Mouse (Mus musculus) liver, postnatal 0 days (tissue): Measurements from ENCODE around the gene Myh9. TPM values are rescaled to one million over a fixed set of nuclear protein-coding genes. Genes with fewer than 3 reads are reported as not detected.

Experiments
- ATAC-seq: fragments of 200-750 bp; cut with Nextera tagmentation; 2 replicates; pipeline ENCODE4 v1.8.0; 2017; ENCODE audit warnings: mild to moderate bottlenecking, moderate library complexity
- DNase-seq: peaks from one replicate; pipeline ENCODE4 v3.0.0-alpha.2; 2016
- H3K27ac ChIP-seq: fragments of 300-500 bp; sonication (generic); 2 replicates; pipeline ENCODE4 v1.5.1; 2014; ENCODE audit warnings: antibody characterized with exemption, moderate library complexity, mild to moderate bottlenecking, low read depth
- H3K27me3 ChIP-seq: fragments of 300-500 bp; sonication (generic); 2 replicates; pipeline ENCODE4 v1.6.1; 2014; ENCODE audit warnings: low read length, control low read depth, mixed read lengths; ENCODE audit not compliant: insufficient read depth
- H3K36me3 ChIP-seq: fragments of 300-500 bp; sonication (generic); replicated peaks from 2 replicates; pipeline ENCODE4 v1.6.1; 2014; ENCODE audit warnings: mild to moderate bottlenecking, control low read depth, low read length, moderate library complexity, mixed read lengths; ENCODE audit not compliant: insufficient read depth
- H3K4me1 ChIP-seq: fragments of 300-500 bp; sonication (generic); 2 replicates; pipeline ENCODE4 v1.6.1; 2014; ENCODE audit warnings: antibody characterized with exemption, mild to moderate bottlenecking, control low read depth; ENCODE audit not compliant: insufficient read depth
- H3K4me2 ChIP-seq: fragments of 300-500 bp; sonication (generic); 2 replicates; pipeline ENCODE4 v1.6.1; 2014; ENCODE audit warnings: low read depth, mild to moderate bottlenecking, low read length, moderate library complexity, mixed read lengths
- H3K4me3 ChIP-seq: fragments of 300-500 bp; sonication (generic); 2 replicates; pipeline ENCODE4 v1.5.1; 2014; ENCODE audit warnings: low read depth, low read length
- H3K9ac ChIP-seq: fragments of 300-500 bp; sonication (generic); replicated peaks from 2 replicates; pipeline ENCODE4 v1.6.1; 2014; ENCODE audit warnings: mild to moderate bottlenecking, moderate library complexity
- H3K9me3 ChIP-seq: fragments of 300-500 bp; sonication (generic); 2 replicates; pipeline ENCODE4 v1.6.1; 2016; ENCODE audit warnings: mild to moderate bottlenecking, control low read depth, low read length, mixed read lengths
- CTCF ChIP-seq: sonication (generic); IDR thresholded peaks from 2 replicates; pipeline ENCODE4 v1.5.1; 2016; ENCODE audit warnings: antibody characterized with exemption, low read depth
- EP300 ChIP-seq: IDR thresholded peaks from 2 replicates; pipeline ENCODE4 v1.6.1; 2016; ENCODE audit warnings: antibody characterized with exemption, low read depth, mild to moderate bottlenecking
- WGBS: fragments of 180-500 bp; shearing (Covaris S2); extraction: QIAGEN DNeasy Blood & Tissue Kit; methylation state at CpG from one replicate; pipeline ENCODE4 v1.1.7; 2014; ENCODE audit not compliant: insufficient replicate concordance; 5-methylcytosine and 5-hydroxymethylcytosine counted together
- polyA plus RNA-seq: library from polyadenylated mRNA; unstranded; fragments of >200 nt; fragmentation: Nextera tagmentation; extraction: Ambion mirVana; gene quantifications from 2 replicates; pipeline ENCODE4 v1.2.1, GENCODE M21; 2015

Myh9 gene
- polyA plus RNA-seq, 1 experiment from 2014 or later: 22.4 TPM

DNA sequence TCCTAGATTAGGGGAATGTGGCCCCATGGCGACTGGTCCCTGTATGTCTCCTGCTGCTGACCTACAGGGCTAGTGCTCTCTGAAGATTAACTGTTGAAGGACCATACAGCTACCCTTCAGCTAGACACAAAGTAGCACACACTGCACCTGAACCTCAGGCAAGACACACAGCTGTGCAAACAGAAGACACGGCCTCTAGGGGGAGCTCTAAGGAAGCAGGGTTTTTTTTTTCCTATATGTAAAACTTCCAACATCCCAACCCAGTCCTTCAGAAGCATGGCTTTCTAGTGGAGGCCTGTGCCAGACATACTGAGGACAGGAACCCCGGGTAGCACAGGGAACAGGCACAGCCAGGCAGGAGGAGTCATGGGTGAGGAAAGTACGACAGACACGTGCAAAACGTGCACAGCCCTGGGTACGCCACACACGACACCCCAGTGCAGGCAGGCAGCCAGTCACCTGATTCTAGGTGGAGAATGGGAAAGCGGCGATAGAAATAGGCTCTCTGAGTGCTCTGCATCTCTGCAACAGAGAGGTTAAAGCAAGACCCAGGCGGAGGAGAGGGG is 59.4 kb downstream of the Myh9 start:
- Histone ChIP-seq H3K9ac (no peak overlapping the region), H3K9me3 (no peaks in the 10 kb centered on the region), H3K27ac (no peak overlapping the region), H3K27me3 (no peaks in the 10 kb centered on the region), H3K4me1 (no peaks in the 10 kb centered on the region), H3K36me3 (peaks cover 98% of the 10 kb centered on the region), H3K4me2 (no peak overlapping the region), H3K4me3 (no peak overlapping the region)
- 81% methylated on average over 11 of the region's 11 CpGs for WGBS
- peak; percentile 74 for TF ChIP-seq CTCF
- no peak for TF ChIP-seq EP300
- no peak for ATAC-seq
- DNase-seq: peak; percentile 51

DNA sequence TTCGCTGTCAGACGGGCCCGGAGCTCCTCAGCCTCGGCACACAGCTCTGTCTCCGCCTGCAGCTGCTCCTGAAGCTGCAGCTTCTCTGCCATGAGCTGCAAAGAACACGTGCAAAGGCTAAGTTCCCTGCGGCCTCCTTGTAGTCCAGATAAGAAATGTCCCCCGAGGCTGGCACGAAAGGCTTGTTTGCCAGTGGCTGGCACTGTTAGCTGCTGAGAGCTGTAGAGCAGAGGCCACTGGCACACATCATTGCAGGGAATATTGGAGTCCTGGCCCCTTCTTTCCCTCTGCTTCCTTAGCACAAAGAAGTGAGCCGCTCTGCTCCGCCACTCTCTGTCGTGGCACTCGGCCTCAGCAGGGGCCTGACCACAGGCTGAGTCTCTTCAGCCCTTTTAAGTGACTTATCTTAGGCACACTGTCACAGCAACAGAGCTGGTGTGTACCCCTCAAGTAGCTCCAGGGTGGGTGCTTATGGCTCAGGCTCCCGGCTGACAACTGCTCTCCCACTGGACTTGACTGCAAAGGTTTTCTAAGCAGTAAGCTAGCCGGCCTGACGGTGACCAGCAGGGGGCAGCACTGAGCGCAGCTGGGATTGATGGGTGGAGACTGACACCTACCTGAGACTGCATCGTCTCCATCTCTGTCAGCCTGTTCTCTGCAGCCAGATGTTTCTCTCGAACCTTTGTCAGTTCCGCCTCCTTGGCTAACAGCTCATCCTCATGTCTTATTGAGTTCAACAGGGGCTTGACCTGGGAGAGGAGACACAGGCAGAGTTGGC is 66.6 kb downstream of the Myh9 start:
- WGBS: 59% methylated on average over 20 of the region's 20 CpGs
- DNase-seq (peak; percentile 91), ATAC-seq (no peak)
- Histone ChIP-seq H3K9ac (no peak overlapping the region), H3K36me3 (peaks cover 97% of the 10 kb centered on the region), H3K4me3 (no peak overlapping the region), H3K9me3 (no peaks in the 10 kb centered on the region), H3K27ac (no peak overlapping the region), H3K4me2 (no peak overlapping the region), H3K27me3 (no peaks in the 10 kb centered on the region), H3K4me1 (peaks cover 14% of the 10 kb centered on the region)
- TF ChIP-seq EP300 (no peak), CTCF (peak; percentile 100)

DNA sequence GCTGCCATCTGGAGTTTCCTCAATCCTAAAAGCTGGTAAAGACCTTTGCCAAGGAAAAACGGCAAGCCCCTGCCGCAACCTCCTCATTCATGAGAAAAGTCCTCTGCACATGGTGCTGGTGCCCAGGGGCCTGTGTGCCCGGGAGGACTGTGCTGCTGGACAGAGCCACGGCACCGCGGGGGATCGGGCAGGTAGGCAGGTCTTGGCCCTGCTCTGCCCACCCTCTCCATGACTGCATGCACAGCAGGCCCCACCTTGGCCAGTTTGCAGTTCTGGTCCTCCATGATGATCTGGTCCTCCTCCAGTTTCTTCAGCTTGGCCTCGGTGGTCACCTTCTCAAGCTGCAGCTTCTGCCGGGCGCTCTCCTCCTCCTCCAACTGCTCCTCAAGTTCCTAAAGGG is 67.7 kb downstream of the Myh9 start:
- TF ChIP-seq CTCF (no peak), EP300 (no peak)
- Histone ChIP-seq H3K9me3 (no peaks in the 10 kb centered on the region), H3K36me3 (peaks cover 97% of the 10 kb centered on the region), H3K4me3 (no peak overlapping the region), H3K9ac (no peak overlapping the region), H3K27ac (peak overlapping the region; percentile 23; the same call in 1 of the 2 replicates), H3K4me2 (no peak overlapping the region), H3K27me3 (no peaks in the 10 kb centered on the region), H3K4me1 (peaks cover 14% of the 10 kb centered on the region)
- no peak for ATAC-seq
- no peak for DNase-seq
- 96% methylated on average over 10 of the region's 10 CpGs for WGBS

DNA sequence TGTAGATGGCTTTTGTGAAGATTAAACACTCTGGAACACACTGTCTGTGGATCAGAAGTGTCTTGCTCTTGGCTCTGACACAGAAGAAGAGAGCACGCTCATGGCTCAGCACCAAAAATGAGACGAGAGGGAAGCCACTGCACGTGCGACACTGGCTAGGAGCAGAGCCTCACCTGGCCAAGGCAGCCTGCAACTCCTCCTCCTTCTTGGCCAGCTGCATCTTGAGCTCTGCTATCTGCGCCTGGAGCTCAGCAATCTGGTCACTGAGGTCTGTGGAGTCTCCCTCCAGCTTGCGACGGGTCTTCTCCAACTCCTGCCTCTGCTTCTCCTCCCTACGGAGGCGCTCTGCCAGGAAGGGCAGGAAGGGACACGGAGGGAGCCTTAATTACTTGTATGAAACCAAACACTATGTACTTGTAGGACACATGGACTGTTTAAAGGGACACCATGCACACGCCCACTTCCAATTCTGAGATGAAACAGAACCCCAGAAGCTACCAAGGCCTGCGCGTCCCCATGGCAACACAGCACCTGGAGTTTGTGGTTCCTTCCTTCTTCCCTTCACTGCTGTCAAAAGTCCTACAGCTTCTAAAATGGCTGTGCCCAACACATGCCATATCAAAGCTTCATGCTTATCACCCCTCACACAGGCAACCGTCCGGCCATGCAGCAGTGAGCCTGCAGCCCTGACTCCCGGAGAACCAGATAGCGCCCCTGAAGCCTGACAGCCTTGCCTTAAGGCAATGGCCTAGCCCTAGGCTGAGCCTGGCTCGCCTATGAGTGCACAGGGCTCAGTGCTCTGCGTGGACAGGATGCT is 68.7 kb downstream of the Myh9 start:
- Histone ChIP-seq H3K4me3 (no peak overlapping the region), H3K27ac (peak overlapping the region; percentile 23; the same call in 1 of the 2 replicates), H3K9me3 (no peaks in the 10 kb centered on the region), H3K9ac (no peak overlapping the region; the same call in 1 of the 2 replicates), H3K36me3 (peaks cover 98% of the 10 kb centered on the region), H3K4me1 (peaks cover 14% of the 10 kb centered on the region), H3K4me2 (no peak overlapping the region), H3K27me3 (no peaks in the 10 kb centered on the region)
- ATAC-seq (peak; percentile 89), DNase-seq (peak; percentile 63)
- peak; percentile 94 for TF ChIP-seq EP300
- no peak for TF ChIP-seq CTCF
- 60% methylated on average over 19 of the region's 19 CpGs for WGBS

DNA sequence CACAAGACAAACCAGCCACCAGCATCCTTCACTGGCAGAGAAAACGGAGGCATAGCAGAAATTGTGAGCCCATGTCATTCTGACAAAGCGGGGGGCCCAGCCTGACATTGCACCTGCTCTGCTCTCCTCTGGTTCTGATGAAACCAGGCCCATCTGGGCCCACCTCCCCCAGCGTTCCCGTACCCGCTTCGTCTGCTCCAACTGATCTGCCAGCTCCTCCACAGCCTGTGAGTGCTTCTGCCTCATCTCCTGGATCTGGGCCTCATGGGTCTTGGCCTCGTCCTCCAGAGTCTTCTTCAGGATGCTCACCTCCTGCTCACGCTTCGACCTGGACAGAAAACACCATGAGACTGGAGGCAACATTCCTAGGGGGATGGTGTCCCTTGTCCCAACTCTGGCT is 71.0 kb downstream of the Myh9 start:
- TF ChIP-seq CTCF (no peak), EP300 (no peak)
- Histone ChIP-seq H3K4me2 (no peak overlapping the region), H3K4me1 (peaks cover 14% of the 10 kb centered on the region), H3K9ac (no peak overlapping the region), H3K9me3 (no peaks in the 10 kb centered on the region), H3K36me3 (peaks cover 98% of the 10 kb centered on the region), H3K27me3 (no peaks in the 10 kb centered on the region), H3K27ac (no peak overlapping the region), H3K4me3 (no peak overlapping the region)
- WGBS: 94% methylated on average over 9 of the region's 9 CpGs
- DNase-seq (no peak), ATAC-seq (no peak)

DNA sequence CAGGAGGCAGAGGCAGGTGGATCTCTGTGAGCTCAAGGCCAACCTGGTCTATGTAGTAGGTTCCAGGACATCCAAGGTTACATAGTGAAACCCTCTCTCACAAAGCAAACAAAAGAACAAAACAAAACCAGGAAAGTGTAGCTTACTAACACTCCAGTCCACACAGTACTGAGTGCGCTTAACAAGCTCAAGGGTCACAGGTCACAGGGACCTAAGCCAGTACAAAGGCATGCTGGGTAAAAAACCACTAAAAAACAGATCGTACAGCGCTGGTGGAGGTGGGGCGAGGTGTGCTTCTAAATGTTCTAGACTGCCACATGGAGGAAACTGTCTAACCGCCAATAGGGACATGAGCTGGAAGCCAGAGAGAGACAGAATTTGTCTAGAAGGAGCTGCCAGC is 71.6 kb downstream of the Myh9 start:
- Histone ChIP-seq H3K9me3 (no peaks in the 10 kb centered on the region), H3K9ac (no peak overlapping the region), H3K4me3 (no peak overlapping the region), H3K36me3 (peaks cover 98% of the 10 kb centered on the region), H3K4me2 (no peak overlapping the region), H3K27me3 (no peaks in the 10 kb centered on the region), H3K27ac (no peak overlapping the region), H3K4me1 (peaks cover 12% of the 10 kb centered on the region)
- TF ChIP-seq EP300 (no peak), CTCF (no peak)
- WGBS: 87% methylated on average over 5 of the region's 5 CpGs
- ATAC-seq (no peak), DNase-seq (no peak)
